Mouse (Mus musculus) midbrain, embryonic 16.5 days (tissue): ENCODE measurements at regions not wholly inside any gene's neighbourhood (a gene's known extent, or its start where the extent isn't known, plus 50 kb on each side); places are given as distances from the start of the nearest gene placed in this dataset.

Experiments
- ATAC-seq: fragments of 200-750 bp; cut with Nextera tagmentation; 2 replicates; pipeline ENCODE4 v1.8.0; 2017; ENCODE audit warnings: moderate TSS enrichment
- H3K27ac ChIP-seq: fragments of 300-500 bp; sonication (generic); 2 replicates; pipeline ENCODE4 v1.5.1; 2014; ENCODE audit warnings: mild to moderate bottlenecking, low read length, mixed read lengths
- H3K27me3 ChIP-seq: fragments of 300-500 bp; sonication (generic); 2 replicates; pipeline ENCODE4 v1.6.1; 2014; ENCODE audit warnings: low read depth, low read length, mixed read lengths; ENCODE audit not compliant: control insufficient read depth, insufficient read depth
- H3K36me3 ChIP-seq: fragments of 300-500 bp; sonication (generic); 2 replicates; pipeline ENCODE4 v1.6.1; 2014; ENCODE audit warnings: mild to moderate bottlenecking, low read length, moderate library complexity, mixed read lengths; ENCODE audit not compliant: control insufficient read depth, insufficient read depth
- H3K4me1 ChIP-seq: fragments of 300-500 bp; sonication (generic); 2 replicates; pipeline ENCODE4 v1.6.1; 2014; ENCODE audit warnings: mild to moderate bottlenecking, low read length, mixed read lengths; ENCODE audit not compliant: control insufficient read depth, insufficient read depth
- H3K4me2 ChIP-seq: fragments of 300-500 bp; sonication (generic); 2 replicates; pipeline ENCODE4 v1.6.1; 2014; ENCODE audit warnings: mild to moderate bottlenecking, low read length, mixed read lengths
- H3K4me3 ChIP-seq: fragments of 300-500 bp; sonication (generic); 2 replicates; pipeline ENCODE4 v1.5.1; 2014; ENCODE audit warnings: low read depth, mild to moderate bottlenecking, low read length, moderate library complexity, mixed read lengths
- H3K9ac ChIP-seq: fragments of 300-500 bp; sonication (generic); 2 replicates; pipeline ENCODE4 v1.6.1; 2014; ENCODE audit warnings: low read depth, low read length, mixed read lengths
- H3K9me3 ChIP-seq: fragments of 300-500 bp; sonication (generic); replicated peaks from 2 replicates; pipeline ENCODE4 v1.6.1; 2014; ENCODE audit warnings: mild to moderate bottlenecking, low read length, mixed read lengths; ENCODE audit not compliant: control insufficient read depth, poor library complexity, severe bottlenecking
- WGBS: fragments of 180-500 bp; shearing (Covaris S2); extraction: QIAGEN DNeasy Blood & Tissue Kit; methylation state at CpG from one replicate; pipeline ENCODE4 v1.1.7; 2014; 5-methylcytosine and 5-hydroxymethylcytosine counted together

DNA sequence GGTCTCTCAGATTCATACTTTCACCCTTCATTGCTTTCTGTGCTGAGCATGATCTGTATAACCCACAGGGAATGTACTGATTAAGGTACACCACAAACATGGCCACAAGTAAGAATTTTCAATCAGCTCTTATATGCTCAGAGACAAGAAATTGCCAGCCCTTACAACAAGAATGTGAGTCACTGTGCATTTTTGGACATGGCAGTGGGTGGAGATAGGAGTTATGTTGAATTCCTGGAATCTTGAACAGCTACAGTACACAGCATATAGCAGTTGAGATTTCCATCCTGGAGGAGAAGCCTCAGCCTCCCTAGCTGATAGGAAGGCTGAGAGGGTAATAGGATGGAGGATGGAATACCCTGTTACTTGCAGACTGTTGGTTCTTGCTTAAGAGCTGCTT, 173.8 kb upstream of the Nudt11 start:
- Histone ChIP-seq H3K4me3 (no peak overlapping the region), H3K9me3 (no peaks in the 10 kb centered on the region), H3K36me3 (no peaks in the 10 kb centered on the region), H3K27me3 (no peaks in the 10 kb centered on the region), H3K4me1 (no peaks in the 10 kb centered on the region), H3K4me2 (no peak overlapping the region), H3K9ac (no peak overlapping the region), H3K27ac (no peak overlapping the region)
- no peak for ATAC-seq

DNA sequence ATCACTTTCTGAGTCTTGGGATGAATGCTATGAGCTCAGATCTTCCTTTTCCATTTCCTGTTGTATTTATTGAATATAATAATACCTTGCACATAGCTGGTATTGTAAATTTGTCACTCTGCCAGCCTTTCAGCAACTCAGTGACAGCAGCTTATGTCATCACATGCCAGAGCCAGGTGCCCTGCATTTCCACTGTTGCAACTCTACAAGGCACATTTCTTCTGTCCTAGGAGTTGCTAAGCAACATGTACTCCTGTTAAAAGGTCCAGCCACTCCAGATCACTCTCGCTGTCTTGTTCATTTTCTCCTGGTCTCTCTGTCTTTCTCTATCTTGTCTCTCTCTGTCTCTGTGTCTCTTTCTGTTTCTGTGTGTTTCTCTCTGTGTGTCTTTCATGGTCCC, 130.1 kb upstream of the Nudt11 start:
- 39% methylated on average over 1 of the region's 1 CpGs for WGBS
- no peaks in the 10 kb centered on the region for H3K4me1 ChIP-seq
- no peak overlapping the region for H3K27ac ChIP-seq
- H3K27me3 ChIP-seq = no peaks in the 10 kb centered on the region
- H3K4me2 ChIP-seq = no peak overlapping the region
- no peak overlapping the region for H3K9ac ChIP-seq
- no peaks in the 10 kb centered on the region for H3K9me3 ChIP-seq
- no peaks in the 10 kb centered on the region for H3K36me3 ChIP-seq
- 0 out of 2 replicates have a peak, but pooled peaks have one; percentile 58 for ATAC-seq
- no peak overlapping the region for H3K4me3 ChIP-seq

DNA sequence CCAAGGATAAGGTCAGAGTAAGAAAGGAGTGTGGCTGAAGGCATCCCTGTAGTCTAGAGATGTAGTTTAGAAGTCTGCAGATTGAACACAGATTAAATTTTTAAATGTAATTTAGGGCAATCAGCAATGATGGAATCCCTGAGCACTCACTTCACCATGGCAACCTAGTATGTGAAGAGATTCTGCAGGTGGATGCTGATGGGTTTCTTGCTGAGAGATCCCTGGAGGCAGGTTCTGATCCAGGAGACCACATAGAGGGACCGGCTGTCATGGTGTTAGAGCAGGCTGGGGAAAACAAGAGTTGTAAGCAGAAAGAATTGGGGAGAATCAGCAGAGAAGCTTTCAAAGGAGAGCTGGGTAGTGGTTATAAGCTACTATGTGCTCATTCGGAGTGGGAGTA, 113.7 kb upstream of the Nudt11 start:
- H3K27ac ChIP-seq = no peak overlapping the region
- H3K4me3 ChIP-seq = no peak overlapping the region
- 67% methylated on average over 2 of the region's 2 CpGs for WGBS
- H3K4me1 ChIP-seq = no peaks in the 10 kb centered on the region
- H3K9me3 ChIP-seq = no peaks in the 10 kb centered on the region
- no peak overlapping the region for H3K4me2 ChIP-seq
- no peaks in the 10 kb centered on the region for H3K36me3 ChIP-seq
- H3K9ac ChIP-seq = no peak overlapping the region
- H3K27me3 ChIP-seq = no peaks in the 10 kb centered on the region
- no peak for ATAC-seq

DNA sequence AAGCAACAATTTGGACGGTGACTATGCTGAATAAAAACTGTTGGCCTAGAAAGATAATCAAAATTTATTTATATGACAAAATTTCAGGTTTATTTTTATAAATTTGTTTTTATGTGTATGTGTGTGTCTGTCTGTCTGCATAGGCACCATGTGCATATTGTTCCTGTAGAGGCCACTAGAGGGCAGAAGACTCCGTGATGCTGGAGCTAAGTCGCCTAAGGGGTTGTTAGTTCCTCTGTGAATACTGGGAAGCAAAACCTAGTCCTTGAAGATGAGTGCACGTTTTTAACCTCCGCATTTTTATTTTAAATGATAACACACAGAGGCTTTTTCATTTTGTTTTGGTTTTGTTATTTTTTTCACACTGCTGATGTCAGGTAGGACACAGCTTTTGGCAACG, 105.3 kb upstream of the Nudt11 start:
- Histone ChIP-seq H3K4me2 (no peak overlapping the region), H3K27me3 (no peaks in the 10 kb centered on the region), H3K4me1 (no peaks in the 10 kb centered on the region), H3K9me3 (0 out of 2 replicates have a peak, but pooled peaks cover 3% of the 10 kb centered on the region), H3K36me3 (no peaks in the 10 kb centered on the region), H3K4me3 (no peak overlapping the region), H3K27ac (no peak overlapping the region), H3K9ac (no peak overlapping the region)
- WGBS = 81% methylated on average over 6 of the region's 6 CpGs
- ATAC-seq = no peak
